Mouse (Mus musculus) layer of hippocampus, adult 8-10 months (tissue): Measurements from ENCODE around the gene Ms4a10. TPM values are rescaled to one million over a fixed set of nuclear protein-coding genes. Genes with fewer than 3 reads are reported as not detected.

Experiments used
- DNase-seq, 2 experiments: peaks; one replicate each; pipeline ENCODE4 v3.0.0; 2022; ENCODE audit warnings: low spot score in 2 of 2
- total RNA-seq, 4 experiments: library from RNA; stranded (reverse); gene quantifications; 2 replicates each; pipeline ENCODE4 v1.2.4; 2022

Ms4a10 gene
- total RNA-seq, result not detected

GRCm38 (mm10) chr19:10974238-10974865 lies at the start of gene Ms4a10:
Ms4a10 (minus strand) TSS chr19:10974670.
- DNase-seq, result no peak

GRCm38 (mm10) chr19:11022382-11022781 lies 47.9 kb upstream of the Ms4a10 start:
- no peak for DNase-seq

DNA sequence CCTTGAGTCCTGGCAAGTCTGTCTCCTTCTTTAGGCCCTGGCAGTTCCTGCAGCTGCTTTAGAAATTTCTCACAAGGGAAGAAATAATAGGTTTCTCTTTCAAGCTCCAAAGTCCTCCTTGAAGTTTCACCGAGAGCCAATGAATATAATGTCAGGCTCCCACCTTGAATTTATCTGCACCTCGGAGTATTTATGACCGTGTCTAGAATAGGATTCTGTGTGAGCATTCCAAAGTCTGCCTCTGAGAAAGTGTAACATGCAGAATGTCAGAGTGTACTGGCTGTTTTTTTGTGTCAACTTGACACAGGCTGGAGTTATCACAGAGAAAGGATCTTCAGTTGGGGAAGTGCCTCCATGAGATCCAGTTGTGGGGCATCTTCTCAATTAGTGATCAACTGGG lies 43.4 kb upstream of the Ms4a10 start, which contains the start of gene Ms4a18:
Gene Ms4a18, minus strand, starts transcription at position 141 of the 400 bp plus-strand sequence.
- no peak for DNase-seq

- DNase-seq, result no peak
These were observed 42.8 kb upstream of the Ms4a10 start for GRCm38 (mm10) chr19:11017251-11017650.

DNA sequence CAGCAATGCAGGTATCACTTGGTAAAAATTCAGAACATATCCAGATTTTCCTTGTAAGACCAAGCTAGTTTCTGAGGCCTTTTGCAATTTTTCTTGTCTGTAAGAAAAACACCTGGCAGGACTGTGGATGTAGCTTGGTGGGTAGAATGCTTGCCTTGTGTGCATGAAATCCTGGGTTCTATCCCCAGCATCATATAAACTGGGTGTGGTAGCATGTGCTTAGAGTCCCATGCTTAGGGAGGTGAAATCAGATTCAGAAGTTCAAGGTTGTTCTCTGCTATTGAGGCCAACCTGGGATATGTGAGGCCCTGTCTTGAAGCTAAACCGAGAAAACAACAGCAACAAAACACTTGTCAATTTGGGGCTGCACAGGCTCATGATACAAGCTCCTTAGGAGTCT lies 41.5 kb upstream of the Ms4a10 start:
- DNase-seq, result no peak

GRCm38 (mm10) chr19:11015468-11015867 lies 41.0 kb upstream of the Ms4a10 start:
- DNase-seq, result no peak

GRCm38 (mm10) chr19:10993150-10993549 lies 18.7 kb upstream of the Ms4a10 start, which contains the start of gene Ms4a15:
Ms4a15 (minus strand) TSS chr19:10993250.
- no peak for DNase-seq

DNA sequence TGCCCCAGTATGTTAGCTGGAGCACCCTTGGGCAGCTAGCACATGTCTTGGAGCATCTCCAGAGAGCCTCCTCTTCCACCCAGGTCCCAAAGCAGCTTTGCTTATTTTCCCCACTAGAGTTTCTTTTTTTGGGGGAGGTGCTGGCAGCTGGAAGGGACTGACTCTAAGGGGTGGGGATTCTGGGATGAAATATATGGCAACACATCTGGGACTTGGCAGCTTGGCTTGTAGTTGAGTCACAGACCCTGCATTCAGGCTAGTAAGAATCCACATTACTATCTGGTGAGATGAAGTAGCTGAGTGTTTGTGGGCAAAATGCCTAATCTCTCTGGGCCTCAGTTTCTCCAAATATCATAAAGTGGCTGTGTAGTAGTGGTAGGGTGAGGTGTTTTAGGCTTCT lies 17.4 kb upstream of the Ms4a10 start:
- no peak for DNase-seq

GRCm38 (mm10) chr19:10990751-10991150 lies 16.3 kb upstream of the Ms4a10 start:
- no peak for DNase-seq

- no peak for DNase-seq
These were observed 14.1 kb upstream of the Ms4a10 start for GRCm38 (mm10) chr19:10988563-10988962.

- DNase-seq, result no peak
These were observed 11.4 kb upstream of the Ms4a10 start for GRCm38 (mm10) chr19:10985889-10986288.

- no peak for DNase-seq
These were observed 10.1 kb upstream of the Ms4a10 start for GRCm38 (mm10) chr19:10984551-10984950.

- no peak for DNase-seq
These were observed 8.7 kb upstream of the Ms4a10 start for GRCm38 (mm10) chr19:10983146-10983545.

- no peak for DNase-seq
These were observed 5.7 kb upstream of the Ms4a10 start for GRCm38 (mm10) chr19:10980210-10980609.

DNA sequence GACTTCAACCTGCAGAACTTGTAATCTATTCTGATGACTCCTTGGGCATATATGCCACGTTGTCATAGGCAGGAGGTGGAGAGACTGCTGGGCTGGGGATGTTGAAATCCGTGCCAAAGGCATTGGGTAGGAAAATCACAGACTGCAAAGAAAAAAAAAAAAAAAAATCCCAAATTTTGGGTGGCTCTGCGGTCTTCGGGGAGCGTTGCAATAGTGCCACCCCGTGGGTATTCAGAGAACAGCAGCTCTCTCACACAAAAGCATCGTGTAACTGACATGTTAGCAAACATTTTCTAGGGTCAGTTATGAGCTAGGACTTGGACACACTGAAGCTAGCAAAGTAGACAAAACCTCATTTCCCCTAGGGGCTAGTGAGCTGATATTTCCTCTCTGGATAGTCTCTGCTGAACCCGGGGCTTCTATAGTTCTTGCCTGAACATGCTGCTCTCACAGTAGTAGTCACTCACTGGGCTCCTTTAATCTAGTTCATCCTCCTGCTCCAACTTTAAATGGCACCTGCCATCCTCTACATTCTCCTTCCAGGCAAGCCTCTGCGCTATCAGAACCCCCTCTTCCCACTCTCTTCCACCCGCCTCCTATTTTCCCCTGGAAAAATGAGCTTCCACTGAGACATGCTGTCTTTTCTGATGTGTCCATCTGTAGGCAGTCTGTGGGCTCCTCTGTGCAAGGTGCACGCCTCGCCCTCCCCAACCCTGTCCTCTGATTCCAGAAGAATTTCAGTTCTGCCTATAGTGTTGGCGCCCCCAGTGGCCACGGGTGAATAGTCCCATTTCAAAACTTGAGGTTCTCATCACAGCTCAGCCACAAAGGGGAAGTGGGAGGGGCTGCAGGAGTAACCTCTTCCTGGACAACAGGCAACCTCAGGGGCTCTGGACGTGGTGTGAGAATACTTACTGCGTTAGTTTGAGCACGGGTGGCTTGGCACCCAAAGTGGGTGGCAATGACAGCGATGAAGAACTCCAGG lies 5.0 kb upstream of the Ms4a10 start:
- DNase-seq, result peak; percentile 25 to 68

DNA sequence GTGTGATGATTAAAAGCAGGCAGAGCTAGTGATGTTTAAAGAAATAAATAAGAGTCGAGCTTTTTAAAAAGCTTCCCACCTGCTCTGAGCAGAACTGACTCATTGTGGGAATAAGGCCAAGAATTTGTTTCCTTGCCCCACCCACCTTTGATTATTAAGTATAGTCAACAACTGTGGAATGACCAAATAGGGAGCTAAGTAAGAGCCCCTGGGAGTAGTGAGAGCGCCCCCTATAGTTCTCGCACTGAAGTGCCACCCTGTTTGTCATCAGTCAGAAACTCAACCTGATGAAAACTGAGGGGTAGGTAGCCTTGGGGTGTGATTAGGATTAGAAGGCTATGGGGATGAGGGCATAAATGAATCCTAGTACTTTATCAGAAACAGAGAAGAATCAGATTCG lies 1.8 kb upstream of the Ms4a10 start:
- DNase-seq, result no peak

DNA sequence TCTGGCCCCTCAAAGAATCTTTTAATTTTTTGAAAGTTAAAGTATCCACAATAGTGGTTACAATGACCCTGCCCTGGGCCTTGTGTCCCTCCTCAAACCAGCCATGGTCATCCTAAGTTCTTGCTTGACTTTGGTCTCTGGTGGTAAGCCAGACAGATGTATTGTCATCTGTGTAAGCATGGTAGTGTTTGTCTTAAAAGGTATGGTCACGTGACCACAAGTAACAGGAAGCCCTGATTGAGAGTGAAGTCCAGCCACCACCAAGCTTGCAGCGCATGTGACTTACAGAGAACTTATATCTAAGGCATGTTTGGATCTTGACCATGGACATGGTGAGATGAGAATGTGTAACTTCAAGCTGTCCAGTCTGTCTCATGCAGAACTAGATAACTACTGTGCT lies 717 bp upstream of the Ms4a10 start:
- no peak for DNase-seq

GRCm38 (mm10) chr19:10973187-10973586 lies 1.3 kb downstream of the Ms4a10 start:
- no peak for DNase-seq

DNA sequence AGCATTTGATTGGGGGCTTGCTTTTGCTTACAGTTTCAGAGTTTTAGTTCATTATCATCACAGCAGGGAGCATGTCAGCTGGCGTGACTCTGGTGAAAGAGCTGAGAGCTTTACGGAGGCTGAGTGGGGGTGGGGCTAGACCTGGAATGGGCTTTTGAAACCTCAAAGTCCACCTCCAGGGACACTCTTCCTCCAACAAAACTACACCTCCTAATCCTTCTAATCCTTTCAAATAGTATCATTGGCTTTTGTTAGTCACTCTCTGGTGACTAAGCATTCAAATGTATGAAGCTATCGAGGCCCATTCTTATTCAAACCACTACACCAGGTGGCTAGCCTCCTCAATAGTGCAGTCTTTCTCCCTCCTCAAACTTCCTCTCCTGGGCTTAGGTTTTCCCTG lies 1.8 kb downstream of the Ms4a10 start:
- no peak for DNase-seq

GRCm38 (mm10) chr19:10970457-10970856 lies 4.0 kb downstream of the Ms4a10 start:
- DNase-seq, result no peak

DNA sequence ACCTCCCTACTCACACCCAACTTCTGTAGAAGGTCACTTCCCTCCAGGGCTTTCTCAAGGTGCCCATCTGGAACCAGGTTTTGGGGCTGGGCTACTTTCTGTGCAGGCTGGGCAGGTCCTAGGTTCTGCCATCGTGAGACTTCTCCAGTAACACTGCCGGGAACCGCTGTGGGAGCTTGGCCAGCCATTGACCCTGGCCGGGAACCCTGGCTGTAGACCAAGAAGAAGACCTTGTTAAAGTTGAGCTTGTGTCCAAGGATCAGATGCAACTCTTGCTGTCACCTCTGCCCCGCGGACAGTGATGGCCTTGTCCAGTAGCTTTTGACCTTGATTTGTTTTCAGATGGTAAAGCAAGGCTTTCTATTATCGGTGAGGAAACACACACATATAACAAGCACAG lies 5.9 kb downstream of the Ms4a10 start:
- no peak for DNase-seq

DNA sequence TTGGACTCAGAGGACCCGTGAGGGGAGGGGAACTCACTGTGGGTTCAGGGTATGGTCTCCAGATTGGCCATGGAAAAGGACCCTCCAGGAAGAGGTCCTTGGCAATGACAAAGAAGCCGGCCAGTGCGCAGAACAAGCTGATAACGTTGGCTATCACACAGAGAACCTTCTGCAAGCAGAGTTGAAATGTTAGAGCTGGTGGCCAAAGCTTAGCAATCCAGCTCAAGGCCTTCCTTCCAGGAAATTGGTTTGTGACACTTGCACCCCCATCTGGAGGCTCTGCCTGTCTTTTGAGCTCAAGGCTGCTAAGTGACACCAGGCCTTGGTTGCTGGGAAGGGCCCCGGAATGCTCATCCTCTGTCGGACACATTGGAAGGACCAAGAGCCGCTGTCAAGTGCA lies 8.7 kb downstream of the Ms4a10 start:
- DNase-seq, result no peak

- DNase-seq, result no peak
These were observed 14.5 kb downstream of the Ms4a10 start for GRCm38 (mm10) chr19:10959978-10960346.
